Mouse (Mus musculus) megakaryocyte progenitor cell, adult 5-6 weeks (primary cell): ENCODE data around the gene Hist1h1d. TPM values are rescaled to one million over a fixed set of nuclear protein-coding genes. Genes with fewer than 3 reads are reported as not detected.
A peak's percentile ranks its signal among the peaks of the same experiment; 100 is the strongest.

ENCODE experiments used
- ATAC-seq: replicated peaks from 2 replicates; pipeline ENCODE4 v1.8.0; 2016; ENCODE audit warnings: mild to moderate bottlenecking, moderate TSS enrichment, inconsistent platforms; ENCODE audit not compliant: poor library complexity
- total RNA-seq, 2 experiments: library from RNA; stranded (forward) in 1 of 2; stranded (reverse) in 1 of 2; fragments of 157-497, 149-512 nt in 1 of 2; fragments of 200-1000 nt in 1 of 2; gene quantifications; 2 replicates each; pipeline versions ENCODE4 v1.2.3 to v1.2.4; 2015 to 2017

Gene Hist1h1d
- total RNA-seq (2015), result 8.5 and 9.3 TPM in 2 replicates
- 112 TPM in 2 replicates for total RNA-seq (2017)

DNA sequence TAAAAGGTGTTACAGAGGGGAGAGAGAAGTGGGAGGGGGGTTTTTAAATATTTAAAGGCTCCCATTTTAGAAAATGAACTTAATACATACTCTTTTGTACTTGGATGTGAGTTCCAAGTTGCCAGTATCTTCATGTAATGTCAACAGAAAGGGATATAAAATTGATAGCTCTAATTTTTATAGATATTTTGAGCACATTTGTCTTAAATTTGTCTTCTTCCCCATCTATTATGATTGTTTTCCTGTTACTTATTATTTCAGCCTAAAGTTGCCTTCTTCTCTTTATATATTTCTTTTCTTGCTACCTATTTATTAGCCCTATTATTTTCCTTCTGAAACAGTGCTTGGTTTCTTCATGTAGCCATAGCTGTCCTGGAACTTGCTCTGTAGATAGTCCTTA is at the start of gene Hist1h1d:
Gene Hist1h1d (plus strand): TSS at position 301 of the 400 bp plus-strand sequence.
- no peak for ATAC-seq

DNA sequence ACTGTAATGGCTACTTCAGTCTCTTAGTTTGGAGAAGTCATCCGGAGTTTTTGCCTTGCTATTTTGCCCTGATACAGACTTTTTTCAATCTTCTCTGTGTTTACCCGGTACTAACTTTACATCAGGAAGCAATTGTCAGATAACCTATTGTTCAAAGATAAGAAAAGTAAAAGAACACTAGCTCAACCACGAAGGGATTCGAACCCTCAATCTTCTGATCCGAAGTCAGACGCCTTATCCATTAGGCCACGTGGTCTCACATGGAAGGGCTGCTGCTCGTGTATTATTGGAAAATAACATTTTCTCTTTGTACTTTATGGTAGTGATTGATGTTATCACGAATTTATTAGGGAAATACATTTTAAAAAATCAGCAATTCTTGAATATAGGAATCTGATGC is 49.3 kb upstream of the Hist1h1d start:
- peak; percentile 60 for ATAC-seq

DNA sequence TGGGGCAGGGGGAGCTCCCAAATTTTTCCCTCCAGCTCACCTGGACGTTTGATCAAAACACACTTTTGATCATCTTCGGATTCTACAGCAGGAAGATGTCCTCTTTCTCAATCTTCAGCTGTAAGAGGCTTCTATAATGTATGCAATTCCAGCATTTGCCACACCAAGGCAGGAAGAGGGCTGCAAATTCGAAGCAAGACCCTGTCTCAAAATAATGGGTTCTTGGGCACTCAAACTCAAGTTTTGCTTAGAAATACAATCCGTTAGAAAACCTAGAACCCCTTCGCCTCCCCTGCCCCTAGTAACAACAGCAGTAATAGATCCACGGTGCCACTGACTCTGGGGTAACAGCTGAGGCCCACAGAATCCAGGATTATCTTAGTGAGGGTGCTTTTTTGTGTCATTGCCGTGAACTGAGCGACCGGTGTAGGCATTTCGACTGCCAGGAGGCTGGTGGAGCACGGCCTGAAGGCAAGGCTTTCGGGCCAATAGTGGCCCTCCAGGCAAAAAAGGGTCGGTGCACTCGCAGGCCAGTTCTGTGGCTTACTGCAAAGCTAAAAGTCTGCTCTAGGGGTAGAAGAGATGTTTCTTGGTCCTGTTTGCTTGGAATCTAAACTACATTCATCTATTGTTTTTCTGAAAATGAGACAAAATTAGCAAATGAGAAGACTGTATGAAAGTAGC is 47.3 kb upstream of the Hist1h1d start:
- no peak for ATAC-seq

DNA sequence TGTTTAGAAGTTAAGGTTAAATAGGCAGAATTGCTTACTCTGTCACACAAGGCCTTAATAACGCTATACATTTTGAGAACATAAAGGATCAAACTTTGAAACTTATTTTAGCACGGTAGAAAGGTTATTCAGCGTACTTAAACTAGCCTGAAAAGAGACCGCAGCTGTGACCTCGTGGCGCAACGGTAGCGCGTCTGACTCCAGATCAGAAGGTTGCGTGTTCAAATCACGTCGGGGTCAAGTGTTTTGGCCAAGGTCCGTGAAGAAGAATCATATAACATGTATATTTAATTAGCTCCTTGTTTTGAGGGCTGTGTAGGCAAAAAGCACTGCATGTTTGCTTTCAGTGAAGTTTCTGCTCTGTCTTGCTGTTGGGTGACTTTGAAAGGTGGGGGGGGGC is 46.7 kb upstream of the Hist1h1d start:
- peak; percentile 42 for ATAC-seq

DNA sequence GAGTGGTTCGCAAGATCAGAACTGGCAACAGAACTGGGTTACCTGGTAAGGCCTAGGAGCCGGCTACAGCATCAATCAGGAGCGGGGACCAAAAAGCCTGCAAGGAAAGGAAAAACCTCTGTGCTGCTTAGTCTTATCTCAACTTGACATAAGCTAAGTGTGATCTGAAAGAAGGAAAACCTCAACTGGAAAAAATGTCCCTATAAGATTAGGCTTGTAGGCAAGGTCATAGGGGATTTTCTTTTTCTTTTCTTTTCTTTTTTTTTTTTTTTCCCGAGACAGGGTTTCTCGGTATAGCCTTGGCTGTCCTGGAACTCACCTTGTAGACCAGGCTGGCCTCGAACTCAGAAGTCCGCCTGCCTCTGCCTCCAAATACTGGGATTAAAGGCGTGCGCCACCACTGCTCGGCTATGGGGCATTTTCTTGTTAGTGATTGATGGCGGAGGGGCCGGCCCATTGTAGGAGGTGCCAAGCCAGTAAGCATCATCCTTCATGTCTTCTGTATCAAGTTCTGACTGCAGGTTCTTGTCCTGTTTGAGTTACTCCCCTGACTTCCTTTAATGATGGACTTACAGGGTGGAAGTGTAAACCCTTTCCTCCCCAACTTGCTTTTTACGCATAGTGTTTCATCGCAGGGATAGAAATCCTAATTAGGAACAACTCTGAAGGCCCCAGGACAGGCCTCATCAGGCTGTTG is 46.1 kb upstream of the Hist1h1d start:
- peak; percentile 23; the same call in 1 of the 2 replicates for ATAC-seq

DNA sequence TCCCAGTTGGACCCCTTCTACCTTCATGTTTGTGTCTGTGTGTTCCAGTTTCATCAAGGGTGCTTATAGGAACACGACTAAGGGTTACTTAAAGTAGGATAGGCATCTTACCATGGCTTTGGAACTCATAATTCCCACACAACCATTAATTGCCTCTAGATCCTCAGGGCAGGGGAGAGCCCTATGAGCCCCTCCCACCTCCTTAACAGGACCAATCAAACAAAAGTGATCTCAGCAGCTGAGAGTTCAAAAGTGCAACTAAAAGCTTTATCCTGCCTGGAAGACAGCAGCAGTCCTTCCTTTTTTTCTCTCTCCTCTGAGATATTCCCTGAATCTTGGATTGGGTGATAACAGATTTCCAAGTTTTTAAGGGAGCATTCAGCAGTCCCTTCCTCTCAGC is 42.9 kb upstream of the Hist1h1d start:
- no peak for ATAC-seq

DNA sequence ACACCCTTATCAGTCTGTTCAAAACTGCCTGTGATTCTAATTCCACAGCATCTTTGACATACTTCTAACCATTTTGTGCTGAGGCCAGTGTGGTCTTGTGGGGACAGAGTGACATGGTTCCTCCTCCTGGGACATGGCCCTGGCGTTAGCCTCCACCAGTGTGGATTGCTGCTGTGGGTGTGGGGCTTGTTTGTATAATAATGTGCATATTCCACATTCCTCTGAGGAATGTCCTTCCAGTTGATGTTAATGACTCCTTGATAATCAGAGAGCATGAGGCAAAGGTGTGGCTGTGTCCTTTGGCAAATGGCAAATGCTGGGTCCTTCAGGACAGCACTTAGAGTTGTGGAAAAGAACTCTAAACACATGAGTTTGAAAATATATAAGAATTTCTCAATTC is 39.5 kb upstream of the Hist1h1d start:
- ATAC-seq, result no peak

DNA sequence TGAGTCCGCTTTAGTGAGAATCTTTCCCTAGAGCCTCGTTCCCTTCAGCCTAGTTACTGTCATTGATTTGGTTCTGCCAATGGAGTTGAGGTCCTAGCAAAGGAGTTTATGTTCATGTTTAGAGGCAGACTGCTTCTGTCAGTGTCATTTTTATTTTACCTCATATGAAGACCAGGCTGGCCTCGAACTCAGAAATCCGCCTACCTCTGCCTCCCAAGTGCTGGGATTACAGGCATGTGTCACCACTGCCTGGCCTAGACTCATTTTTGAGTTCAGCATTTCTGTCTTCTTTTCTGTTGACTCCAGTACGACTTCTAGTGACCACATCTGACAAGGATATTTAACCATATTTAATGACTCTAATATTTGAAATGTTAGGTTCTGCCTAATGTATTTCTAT is 37.8 kb upstream of the Hist1h1d start:
- no peak for ATAC-seq

DNA sequence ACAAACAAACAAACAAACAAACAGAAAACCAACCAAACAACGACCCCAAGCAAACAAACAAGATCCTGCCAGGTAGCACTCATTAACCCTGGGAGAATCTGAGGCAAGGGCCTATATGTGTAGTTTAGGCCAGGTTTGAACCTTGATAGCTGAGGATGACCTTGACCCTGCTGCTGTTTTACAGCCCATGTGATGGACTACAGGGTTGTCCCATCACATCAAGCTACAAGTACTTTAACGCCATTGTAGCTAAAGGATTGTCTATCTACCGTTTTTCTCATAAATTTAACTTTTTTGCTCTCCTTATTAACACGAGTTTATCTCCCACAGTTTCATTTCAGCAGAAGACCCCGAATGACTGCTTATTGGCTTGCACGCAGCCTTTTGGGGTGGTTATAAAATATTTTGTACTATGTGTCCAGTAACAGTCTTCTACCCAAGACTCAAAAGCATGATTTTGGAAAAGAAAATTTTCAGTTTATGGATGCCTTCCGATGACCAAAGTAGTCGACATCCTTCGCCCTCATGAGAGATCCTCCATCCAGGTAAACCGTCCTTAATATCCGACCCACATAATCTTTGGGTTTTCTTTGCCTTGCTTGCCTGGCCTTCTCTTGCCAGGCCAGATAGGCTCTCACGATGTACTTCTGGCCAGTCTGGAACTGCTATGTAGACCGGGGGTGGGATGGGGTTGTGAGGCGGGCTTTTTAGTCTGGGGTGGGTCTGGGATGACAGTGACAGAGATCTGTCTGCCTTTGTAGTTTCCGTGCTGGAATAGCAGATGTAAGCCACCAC is 37.0 kb upstream of the Hist1h1d start:
- no peak for ATAC-seq

DNA sequence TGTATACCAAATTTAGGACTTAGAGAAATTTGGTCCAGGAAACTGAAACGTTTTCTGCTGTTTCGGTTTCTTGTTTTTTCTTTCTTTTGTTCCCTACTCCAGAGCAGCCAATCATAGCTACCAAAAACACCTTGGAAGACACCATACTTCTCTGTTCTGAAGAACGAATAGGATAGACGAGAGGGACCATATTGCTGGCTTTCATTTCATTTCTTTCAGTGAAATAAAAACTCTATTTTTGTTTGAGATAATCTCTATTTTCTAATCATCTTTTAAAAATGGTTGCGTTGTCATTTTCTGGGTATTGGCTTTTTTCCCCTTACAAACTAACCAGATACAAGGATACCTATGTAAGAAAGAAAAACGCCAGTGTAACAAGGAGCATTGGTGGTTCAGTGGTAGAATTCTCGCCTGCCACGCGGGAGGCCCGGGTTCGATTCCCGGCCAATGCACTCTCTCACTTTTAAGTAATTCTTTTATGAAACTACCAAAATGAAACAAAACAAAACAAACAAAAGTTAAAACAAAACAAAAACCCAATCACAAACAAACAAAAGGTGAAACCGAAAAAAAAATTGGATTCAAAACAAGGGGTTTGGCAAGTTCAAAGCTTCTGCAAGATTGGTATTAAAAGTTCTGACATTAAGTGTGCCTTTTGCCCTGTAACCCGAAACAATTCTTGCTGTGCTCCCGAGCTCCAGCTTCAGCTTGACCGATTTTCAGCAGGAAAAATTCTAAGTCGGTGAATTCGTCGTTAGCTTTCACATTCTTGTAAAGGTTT is 36.0 kb upstream of the Hist1h1d start:
- peak; percentile 21 for ATAC-seq

DNA sequence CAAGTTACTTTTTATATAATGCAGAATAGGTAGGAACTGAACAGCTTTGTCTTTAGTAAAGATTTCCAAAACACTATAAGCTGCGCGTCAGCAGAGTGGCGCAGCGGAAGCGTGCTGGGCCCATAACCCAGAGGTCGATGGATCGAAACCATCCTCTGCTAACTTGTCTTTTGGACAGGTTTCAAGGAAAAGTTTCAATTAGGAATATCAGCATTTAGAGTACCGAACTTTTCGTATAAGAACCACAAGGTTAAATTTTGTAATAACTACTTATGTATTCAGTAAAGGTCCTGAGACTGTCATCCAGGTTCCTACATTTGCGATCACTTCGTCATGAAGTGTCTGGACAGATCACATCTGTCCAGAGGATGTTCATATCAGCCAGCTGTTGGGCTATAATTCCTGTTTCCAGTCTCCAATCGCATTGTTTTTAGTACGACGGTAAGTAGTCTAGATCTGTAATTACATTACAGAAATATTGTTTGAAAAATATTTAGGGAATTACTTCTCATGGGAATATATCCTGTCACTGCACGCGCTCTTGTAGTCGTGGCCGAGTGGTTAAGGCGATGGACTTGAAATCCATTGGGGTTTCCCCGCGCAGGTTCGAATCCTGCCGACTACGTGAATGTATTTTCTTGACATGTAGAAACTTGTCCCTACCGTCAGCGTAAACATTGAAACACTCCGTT is 35.3 kb upstream of the Hist1h1d start:
- peak; percentile 49 for ATAC-seq

DNA sequence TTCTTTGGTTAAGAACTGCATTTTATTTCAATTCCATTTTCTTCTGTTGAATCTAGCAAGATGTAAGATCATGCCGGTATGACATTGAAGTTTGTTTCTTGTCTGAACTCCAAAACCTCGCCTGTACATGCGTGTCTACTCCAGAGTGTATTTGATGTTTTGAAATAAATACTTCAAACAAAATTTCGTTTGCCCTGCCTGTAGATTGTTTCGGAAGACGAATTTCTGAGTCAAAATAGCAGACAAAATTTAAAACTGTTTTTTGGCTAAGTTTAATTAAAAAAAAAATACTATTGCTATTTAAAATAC is 34.8 kb upstream of the Hist1h1d start:
- ATAC-seq, result no peak

DNA sequence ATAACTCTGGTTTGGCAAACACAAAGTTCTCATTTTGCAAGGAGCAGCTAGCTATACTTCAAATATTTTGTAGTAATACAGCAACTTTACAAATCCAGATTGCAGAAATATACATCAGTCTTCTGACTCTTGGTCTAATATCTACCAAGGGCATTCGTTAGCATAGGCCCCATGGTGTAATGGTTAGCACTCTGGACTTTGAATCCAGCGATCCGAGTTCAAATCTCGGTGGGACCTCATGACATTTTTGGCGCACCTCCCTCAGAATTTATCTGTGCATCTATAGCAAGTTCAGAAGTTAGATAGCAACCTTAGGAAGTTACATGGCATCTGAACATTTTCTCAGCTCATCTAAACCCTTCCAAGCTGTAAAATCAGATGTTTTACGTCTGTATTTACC is 34.2 kb upstream of the Hist1h1d start:
- ATAC-seq, result peak; percentile 45

DNA sequence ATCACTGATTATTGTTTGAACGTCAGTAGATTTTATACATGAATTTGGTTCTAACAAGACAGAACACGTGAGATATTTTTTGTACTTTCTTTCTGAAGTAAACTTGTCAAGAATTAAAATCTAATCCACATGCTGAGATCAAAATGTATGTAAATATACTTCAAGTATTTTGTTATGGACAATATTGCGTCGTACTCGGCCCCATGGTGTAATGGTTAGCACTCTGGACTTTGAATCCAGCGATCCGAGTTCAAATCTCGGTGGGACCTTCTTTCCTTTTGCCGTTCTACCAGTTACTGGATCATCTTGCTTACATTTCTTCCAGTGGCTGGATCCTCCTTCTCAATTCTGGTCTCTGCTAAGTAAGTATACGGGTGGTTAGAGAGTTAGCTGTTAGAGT is 33.6 kb upstream of the Hist1h1d start:
- ATAC-seq, result peak; percentile 35

DNA sequence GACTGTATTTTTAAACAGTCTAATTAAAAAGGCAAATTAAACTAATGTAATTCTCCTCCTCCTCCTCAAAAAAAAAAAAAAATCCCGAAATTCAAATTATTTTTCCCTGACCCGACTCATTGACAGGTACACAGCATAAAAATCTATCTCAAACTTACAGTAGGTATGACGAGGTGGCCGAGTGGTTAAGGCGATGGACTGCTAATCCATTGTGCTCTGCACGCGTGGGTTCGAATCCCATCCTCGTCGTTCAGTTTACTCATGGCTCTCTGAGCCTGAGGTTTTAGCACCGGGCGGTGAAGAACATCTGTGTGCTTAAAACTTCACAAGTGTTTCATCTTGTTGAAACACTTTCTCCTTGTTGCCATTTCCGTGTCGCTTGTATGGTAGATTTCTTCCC is 31.4 kb upstream of the Hist1h1d start:
- ATAC-seq, result peak; percentile 35

DNA sequence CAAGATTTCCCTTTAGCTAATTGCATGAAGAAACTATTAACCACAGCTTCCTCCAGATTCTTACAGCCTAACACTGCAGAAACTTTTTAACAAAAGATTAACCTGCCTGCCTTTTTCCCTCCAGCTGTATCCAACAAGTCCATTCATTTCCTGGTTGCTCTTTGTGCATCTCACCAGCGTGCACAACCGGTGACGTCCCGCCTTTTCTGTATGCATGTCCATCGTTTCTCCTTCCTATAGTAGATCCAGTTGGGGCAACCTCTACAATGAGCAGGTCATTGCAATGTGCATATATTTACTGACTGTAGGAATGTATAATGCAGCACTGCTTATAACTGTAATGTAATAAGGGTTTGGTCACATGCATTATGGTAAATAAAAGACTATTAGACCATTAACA is 29.1 kb upstream of the Hist1h1d start:
- no peak for ATAC-seq

DNA sequence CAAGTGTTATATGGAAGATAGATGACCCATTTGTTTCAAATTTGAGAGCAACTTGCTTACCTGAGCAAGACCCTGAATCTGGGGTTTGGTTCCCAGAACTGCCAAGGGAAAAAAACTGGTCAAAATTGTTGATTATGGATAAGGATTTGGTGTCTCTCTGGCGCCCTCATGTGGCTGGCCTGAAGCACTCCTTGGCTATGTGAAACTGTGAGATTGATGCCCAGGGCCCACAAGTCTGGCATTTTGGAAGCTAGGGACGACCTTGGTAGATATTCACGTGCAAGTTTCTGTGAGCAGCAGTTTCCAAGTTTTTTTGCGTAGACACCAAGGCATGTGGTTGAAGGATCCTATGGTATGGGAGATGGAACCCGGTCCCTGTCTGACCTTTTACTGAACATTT is 28.4 kb upstream of the Hist1h1d start:
- peak; percentile 69 for ATAC-seq

DNA sequence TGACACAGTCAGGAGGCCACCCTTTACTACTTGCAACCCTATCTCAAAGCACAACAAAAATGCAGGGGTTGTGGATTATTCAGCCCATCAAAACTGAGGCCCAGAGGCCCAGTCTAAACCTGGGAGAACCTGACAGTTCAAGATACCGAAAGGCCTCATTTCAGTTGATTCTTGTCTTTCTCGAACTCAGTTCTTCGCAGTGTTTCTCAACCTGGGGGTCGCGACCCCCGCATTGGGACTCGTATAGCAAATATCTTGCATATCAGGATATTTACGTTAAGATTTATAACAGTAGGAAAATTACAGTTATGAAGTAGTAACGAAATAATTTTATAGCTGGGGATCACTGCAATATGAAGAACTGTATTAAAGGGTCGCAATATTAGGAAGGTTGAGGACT is 27.2 kb upstream of the Hist1h1d start:
- no peak for ATAC-seq

DNA sequence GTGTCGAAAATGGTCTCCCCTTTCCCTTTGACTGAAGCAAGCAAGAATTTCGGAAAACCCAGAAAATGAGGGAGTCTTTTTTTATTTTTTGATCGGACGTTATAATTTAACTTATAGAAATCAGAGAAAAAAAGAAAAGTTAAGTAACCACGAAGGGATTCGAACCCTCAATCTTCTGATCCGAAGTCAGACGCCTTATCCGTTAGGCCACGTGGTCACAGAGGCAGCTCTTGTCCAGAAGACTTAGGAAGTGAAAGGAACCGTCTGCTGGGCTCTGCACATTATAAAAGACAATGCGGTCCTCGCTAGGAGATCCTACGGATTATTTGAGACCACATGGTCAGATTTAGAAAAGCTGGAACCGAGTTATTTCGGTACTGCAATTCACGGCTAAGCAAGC is 26.8 kb upstream of the Hist1h1d start:
- peak; percentile 43 for ATAC-seq

DNA sequence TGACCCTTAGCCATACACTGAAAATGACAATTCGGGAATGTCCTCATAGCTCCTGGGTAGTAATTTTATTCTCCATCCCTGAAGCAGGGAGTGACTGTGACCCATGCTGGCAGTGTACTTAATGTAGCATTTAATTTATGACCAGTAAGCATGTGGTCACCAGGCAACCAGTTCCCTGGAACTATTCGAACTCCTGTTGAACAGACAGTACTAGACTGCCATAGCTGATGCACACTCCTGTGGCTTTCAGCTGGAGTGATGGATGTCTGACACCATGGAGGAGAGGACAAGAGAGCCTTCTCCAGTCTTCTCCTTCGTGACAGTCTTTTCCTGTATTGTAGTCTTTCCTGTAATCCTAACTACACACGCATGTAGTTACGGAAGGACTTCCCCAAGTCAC is 24.1 kb upstream of the Hist1h1d start:
- no peak for ATAC-seq
